Mouse (Mus musculus): Measurements from ENCODE around the gene Gm20835. TPM values are rescaled to one million over a fixed set of nuclear protein-coding genes. Genes with fewer than 3 reads are reported as not detected.
"Not testable (repeated sequence)": the region's sequence is repeated elsewhere in the genome, so short reads cannot be mapped to it uniquely, and the experiment has no call there.

The Gm20835 gene
- polyA plus RNA-seq (2012; rRNA removed) = not detected in 2 replicates

GRCm38 (mm10) chrY:36735190-36735589 is at the start of gene Gm20835:
Gene Gm20835, minus strand, starts transcription at chrY:36735290.
- DNase-seq (ENCODE audit: low read depth) = not testable (repeated sequence)

All from brain, embryonic 14.5 days (tissue).